Mouse (Mus musculus): ENCODE results near the gene Sgcg. TPM values are rescaled to one million over a fixed set of nuclear protein-coding genes. Genes with fewer than 3 reads are reported as not detected.
A peak's percentile ranks its signal among the peaks of the same experiment; 100 is the strongest.

Gene Sgcg
- polyA plus RNA-seq, 1 experiment from 2014 or later, result not detected

DNA sequence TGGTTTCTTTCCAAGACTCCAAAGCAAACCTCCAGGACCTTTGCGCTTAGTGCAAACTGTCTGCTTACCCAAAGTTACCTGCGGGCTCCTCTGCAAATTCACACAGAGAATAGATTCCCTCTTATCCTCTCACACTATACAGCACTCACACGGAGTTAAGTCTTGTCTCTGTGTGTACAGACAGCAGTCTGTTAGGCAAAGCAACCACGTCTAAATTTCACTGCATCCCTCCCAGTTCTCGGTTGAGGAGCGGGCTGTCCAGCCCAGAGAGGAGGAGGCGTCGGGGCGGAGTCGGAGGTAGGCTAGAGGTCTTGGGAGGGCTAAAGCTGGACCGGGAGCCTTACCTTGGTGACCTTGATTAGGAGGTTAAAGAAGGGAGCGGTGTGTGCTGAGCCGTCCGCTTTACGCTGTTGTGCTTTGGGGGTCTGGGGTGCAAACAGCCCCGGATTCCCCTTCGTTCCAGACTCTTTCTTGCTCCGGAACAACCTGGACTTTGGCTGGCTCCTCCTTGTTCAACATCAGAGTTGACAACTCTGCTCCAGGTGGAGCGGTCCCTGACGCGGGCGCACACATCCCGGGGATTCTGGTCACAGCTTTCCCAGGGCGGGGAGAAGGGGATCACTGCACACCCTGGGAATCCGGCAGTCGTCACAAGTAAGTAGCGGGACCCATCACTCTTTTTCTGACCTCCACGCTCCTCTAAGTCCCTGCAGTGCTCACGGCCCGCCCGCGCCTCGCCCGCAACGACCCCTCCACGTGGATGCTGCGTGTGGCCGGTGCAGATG is 16.3 kb upstream of the Sgcg start:
- Histone ChIP-seq H3K4me1 (replicated peaks) (peaks cover 14% of the 10 kb centered on the region), H3K36me3 (no peaks in the 10 kb centered on the region), H3K27me3 (peaks cover 33% of the 10 kb centered on the region), H3K9me3 (no peaks in the 10 kb centered on the region), H3K27ac (no peak overlapping the region), H3K4me3 (replicated peaks) (peak overlapping the region; percentile 25), H3K9ac (replicated peaks) (0 out of 2 replicates have a peak overlapping the region, but pooled peaks have one; percentile 28), H3K4me2 (replicated peaks) (peak overlapping the region; percentile 47)
- ATAC-seq, result no peak
- 9% methylated on average over 38 of the region's 38 CpGs for WGBS

- Histone ChIP-seq H3K4me1 (replicated peaks) (no peaks in the 10 kb centered on the region), H3K4me3 (replicated peaks) (no peak overlapping the region), H3K9ac (replicated peaks) (no peak overlapping the region), H3K4me2 (replicated peaks) (no peak overlapping the region), H3K27me3 (0 out of 2 replicates have a peak, but pooled peaks cover 6% of the 10 kb centered on the region), H3K27ac (no peak overlapping the region), H3K36me3 (no peaks in the 10 kb centered on the region), H3K9me3 (no peaks in the 10 kb centered on the region)
- 65% methylated on average over 5 of the region's 5 CpGs for WGBS
- ATAC-seq, result no peak
Observed at GRCm38 (mm10) chr14:61267908-61268475, 9.7 kb upstream of the Sgcg start.

DNA sequence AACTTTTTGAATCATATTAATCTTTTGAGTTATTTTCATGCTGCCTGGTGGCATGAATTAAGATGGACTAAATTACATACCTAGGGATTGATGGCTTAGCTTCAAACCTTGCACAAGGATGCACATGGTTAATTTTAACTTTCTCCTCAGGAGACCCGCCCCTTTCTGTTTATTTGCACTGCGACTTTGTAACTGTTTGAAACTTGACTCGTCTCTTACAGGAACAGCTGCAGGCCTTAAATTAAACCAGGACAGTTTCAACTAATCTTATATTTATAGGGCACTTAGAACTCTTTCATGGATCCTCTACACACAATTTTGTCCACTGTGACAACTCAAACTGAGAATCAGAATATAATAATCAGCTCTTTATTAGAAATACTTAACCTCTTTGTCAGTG is 794 bp upstream of the Sgcg start:
- Histone ChIP-seq H3K4me2 (replicated peaks) (no peak overlapping the region), H3K27ac (no peak overlapping the region), H3K4me3 (replicated peaks) (no peak overlapping the region), H3K4me1 (replicated peaks) (no peaks in the 10 kb centered on the region), H3K9me3 (no peaks in the 10 kb centered on the region), H3K36me3 (no peaks in the 10 kb centered on the region), H3K9ac (replicated peaks) (no peak overlapping the region), H3K27me3 (no peaks in the 10 kb centered on the region)
- no peak for ATAC-seq
- 83% methylated on average over 3 of the region's 3 CpGs for WGBS

- no peak overlapping the region for H3K9ac ChIP-seq (replicated peaks)
- no peak for ATAC-seq
- H3K4me2 ChIP-seq (replicated peaks), result no peak overlapping the region
- no peaks in the 10 kb centered on the region for H3K27me3 ChIP-seq
- no peaks in the 10 kb centered on the region for H3K36me3 ChIP-seq
- H3K4me3 ChIP-seq (replicated peaks), result no peak overlapping the region
- 0 out of 2 replicates have a peak, but pooled peaks cover 9% of the 10 kb centered on the region for H3K9me3 ChIP-seq
- no peak overlapping the region for H3K27ac ChIP-seq
- 90% methylated on average over 15 of the region's 15 CpGs for WGBS
- no peaks in the 10 kb centered on the region for H3K4me1 ChIP-seq (replicated peaks)
Observed at GRCm38 (mm10) chr14:61252596-61253388, 5.5 kb downstream of the Sgcg start.

DNA sequence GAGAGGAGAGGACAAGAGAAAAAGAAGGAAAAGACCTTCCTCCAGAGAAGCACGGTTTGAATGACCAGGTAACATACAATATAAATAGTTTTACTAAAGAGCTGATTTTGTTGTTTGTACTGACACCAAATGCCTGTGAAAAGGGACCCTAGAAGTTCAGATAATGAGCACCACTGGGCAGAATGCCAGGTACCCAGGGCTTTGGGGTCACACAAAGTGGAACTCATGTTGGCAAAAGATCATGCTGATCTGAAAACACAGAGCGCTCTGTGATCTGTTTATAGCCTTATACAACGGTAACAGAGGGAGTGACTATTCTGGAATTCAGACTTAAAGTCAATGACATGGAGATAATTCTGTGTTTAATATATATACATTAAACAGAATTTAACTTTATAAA is 11.8 kb downstream of the Sgcg start:
- H3K27ac ChIP-seq, result no peak overlapping the region
- ATAC-seq, result no peak
- H3K9ac ChIP-seq (replicated peaks), result no peak overlapping the region
- no peak overlapping the region for H3K4me3 ChIP-seq (replicated peaks)
- 88% methylated on average over 3 of the region's 3 CpGs for WGBS
- no peaks in the 10 kb centered on the region for H3K4me1 ChIP-seq (replicated peaks)
- peaks cover 14% of the 10 kb centered on the region; the same call in 1 of the 2 replicates for H3K9me3 ChIP-seq
- H3K36me3 ChIP-seq, result no peaks in the 10 kb centered on the region
- H3K27me3 ChIP-seq, result no peaks in the 10 kb centered on the region
- H3K4me2 ChIP-seq (replicated peaks), result no peak overlapping the region

DNA sequence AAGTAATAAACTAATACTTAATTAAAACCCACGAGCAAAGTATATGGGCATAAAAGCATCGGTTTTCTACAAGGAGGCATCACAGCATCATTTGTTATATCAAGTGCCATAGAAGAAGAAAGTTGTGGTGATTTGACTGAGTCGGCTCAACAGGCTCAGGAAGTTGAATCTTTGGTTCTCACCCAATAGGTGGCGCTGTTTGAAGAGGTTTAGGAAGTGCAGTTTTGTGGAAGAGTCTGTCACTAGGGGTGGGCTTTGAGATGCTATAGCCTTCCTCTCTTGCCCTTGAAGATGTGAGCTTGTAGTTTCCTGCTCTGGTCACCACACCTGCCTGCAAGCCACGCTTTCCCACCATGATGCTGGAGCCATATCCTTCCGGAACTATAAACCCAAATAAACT is 15.7 kb downstream of the Sgcg start:
- WGBS, result 40% methylated on average over 6 of the region's 6 CpGs
- no peak overlapping the region for H3K4me3 ChIP-seq (replicated peaks)

DNA sequence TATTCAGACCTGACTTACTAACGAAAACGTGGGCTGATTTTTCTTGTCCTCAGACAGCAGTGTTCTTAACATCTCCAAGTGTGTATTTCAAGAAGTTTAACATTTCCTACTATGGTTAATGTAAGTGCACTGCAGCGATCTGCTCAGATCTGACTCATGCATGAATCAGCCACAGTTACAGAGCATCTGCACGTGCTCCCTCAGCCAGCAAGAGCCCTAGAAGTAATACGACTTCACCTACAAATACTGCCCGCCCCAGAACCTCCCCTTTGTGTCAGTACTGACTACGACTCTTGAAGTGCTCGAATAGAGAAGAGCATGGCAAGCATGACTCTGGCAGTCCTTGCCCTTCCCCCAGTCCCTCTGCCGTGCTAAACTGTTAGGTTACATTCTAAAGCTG is 19.5 kb downstream of the Sgcg start:
- Histone ChIP-seq H3K36me3 (no peaks in the 10 kb centered on the region), H3K27me3 (no peaks in the 10 kb centered on the region), H3K9me3 (no peaks in the 10 kb centered on the region), H3K9ac (replicated peaks) (no peak overlapping the region), H3K4me2 (replicated peaks) (no peak overlapping the region), H3K4me3 (replicated peaks) (no peak overlapping the region), H3K4me1 (replicated peaks) (no peaks in the 10 kb centered on the region), H3K27ac (no peak overlapping the region)
- ATAC-seq, result no peak
- WGBS, result 73% methylated on average over 9 of the region's 9 CpGs

More for the DNA sequence above, 15.7 kb downstream of the Sgcg start:
- Histone ChIP-seq H3K4me1 (replicated peaks) (no peaks in the 10 kb centered on the region), H3K9me3 (peaks cover 3% of the 10 kb centered on the region; the same call in 1 of the 2 replicates), H3K36me3 (no peaks in the 10 kb centered on the region), H3K9ac (replicated peaks) (no peak overlapping the region), H3K4me2 (replicated peaks) (no peak overlapping the region), H3K27ac (no peak overlapping the region), H3K27me3 (no peaks in the 10 kb centered on the region)
- no peak for ATAC-seq

DNA sequence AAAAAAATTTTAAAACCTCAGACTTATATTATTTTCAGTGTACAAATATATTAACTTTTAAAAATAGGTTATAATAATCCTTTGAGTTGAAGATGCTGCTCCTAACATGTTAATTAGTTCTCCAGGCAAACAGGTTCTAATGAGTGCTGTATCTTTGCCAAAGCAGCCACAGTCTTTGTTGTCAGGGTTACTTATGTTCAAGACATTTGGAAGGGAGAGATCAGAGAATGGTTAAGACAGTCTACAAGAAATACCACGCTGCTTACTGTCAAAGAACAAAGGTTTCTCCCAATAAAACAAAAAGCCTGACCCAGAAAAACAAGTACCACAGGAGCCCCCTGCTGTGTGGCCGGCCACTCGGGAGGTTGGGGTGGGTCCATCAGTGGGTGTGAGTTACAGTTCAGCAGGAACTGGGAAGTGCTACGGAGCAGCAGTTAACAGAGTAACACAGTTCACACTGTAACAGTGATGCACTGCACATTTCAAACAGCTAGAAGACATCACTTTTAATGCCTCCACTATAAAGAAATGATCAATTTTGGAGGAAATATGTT is 21.1 kb downstream of the Sgcg start:
- Histone ChIP-seq H3K4me3 (replicated peaks) (no peak overlapping the region), H3K36me3 (no peaks in the 10 kb centered on the region), H3K27ac (no peak overlapping the region), H3K4me2 (replicated peaks) (no peak overlapping the region), H3K9me3 (no peaks in the 10 kb centered on the region), H3K27me3 (no peaks in the 10 kb centered on the region), H3K4me1 (replicated peaks) (no peaks in the 10 kb centered on the region), H3K9ac (replicated peaks) (no peak overlapping the region)
- ATAC-seq, result no peak
- 32% methylated on average over 4 of the region's 4 CpGs for WGBS

DNA sequence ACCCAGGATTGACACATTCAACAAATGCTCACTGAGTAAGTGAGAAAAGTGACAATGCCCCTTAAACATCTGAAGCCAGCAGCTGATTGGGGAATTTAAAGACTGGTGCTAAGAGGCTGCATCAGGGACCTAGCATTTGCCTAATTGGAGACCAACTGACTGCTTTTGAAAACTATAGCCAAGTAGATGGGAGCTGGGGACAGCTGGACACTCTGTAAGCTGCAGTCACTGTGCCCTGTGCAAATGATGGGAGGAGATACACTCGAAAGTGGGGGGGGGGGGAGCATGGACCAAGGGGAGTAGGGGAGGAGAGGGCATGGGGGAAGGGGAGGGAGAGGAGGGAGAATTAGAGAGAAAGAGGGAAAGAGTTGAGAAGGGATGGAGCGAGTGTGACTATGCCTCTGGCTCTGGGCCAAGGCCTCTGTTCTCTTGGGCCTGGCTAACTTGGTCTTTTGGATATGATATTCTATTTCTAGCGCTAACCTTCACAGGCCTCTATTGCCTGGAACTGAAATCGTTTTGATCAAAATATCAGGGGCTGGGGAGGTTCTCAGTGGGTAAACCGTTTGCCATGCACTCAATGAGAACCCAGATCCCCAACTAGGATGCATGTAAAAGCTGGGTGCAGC is 22.3 kb downstream of the Sgcg start:
- Histone ChIP-seq H3K9me3 (no peaks in the 10 kb centered on the region), H3K4me2 (replicated peaks) (no peak overlapping the region), H3K27ac (no peak overlapping the region), H3K9ac (replicated peaks) (no peak overlapping the region), H3K4me1 (replicated peaks) (no peaks in the 10 kb centered on the region), H3K4me3 (replicated peaks) (no peak overlapping the region), H3K36me3 (no peaks in the 10 kb centered on the region), H3K27me3 (no peaks in the 10 kb centered on the region)
- no peak for ATAC-seq
- WGBS, result 68% methylated on average over 5 of the region's 5 CpGs

- Histone ChIP-seq H3K4me3 (replicated peaks) (no peak overlapping the region), H3K27me3 (no peaks in the 10 kb centered on the region), H3K4me1 (replicated peaks) (no peaks in the 10 kb centered on the region), H3K36me3 (no peaks in the 10 kb centered on the region), H3K4me2 (replicated peaks) (no peak overlapping the region), H3K27ac (no peak overlapping the region), H3K9ac (replicated peaks) (no peak overlapping the region), H3K9me3 (no peaks in the 10 kb centered on the region)
- WGBS, result 90% methylated on average over 13 of the region's 13 CpGs
- ATAC-seq, result no peak
Observed at GRCm38 (mm10) chr14:61232016-61232568, 26.2 kb downstream of the Sgcg start.

DNA sequence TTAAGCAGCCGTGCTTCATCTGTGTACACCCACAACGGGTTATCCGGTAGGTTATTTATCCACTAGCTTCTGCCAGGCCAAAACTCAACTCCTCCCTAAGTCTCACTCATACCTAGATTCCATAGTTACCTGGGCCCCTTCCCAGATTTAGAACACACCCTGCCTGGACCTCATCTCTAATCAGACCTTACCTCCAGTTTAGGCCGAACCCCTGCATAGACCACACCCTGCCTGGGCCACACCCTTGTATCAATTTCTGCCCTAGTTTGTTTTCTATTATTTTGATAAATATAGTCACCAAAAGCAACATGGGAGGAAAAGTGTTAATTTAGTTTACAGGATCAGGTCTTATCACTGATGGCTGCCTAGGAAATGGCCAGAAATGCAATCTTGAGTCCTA is 28.1 kb downstream of the Sgcg start:
- no peak for ATAC-seq
- WGBS, result 94% methylated on average over 4 of the region's 4 CpGs
- Histone ChIP-seq H3K36me3 (no peaks in the 10 kb centered on the region), H3K4me2 (replicated peaks) (no peak overlapping the region), H3K4me1 (replicated peaks) (no peaks in the 10 kb centered on the region), H3K4me3 (replicated peaks) (no peak overlapping the region), H3K27me3 (no peaks in the 10 kb centered on the region), H3K9ac (replicated peaks) (no peak overlapping the region), H3K27ac (no peak overlapping the region), H3K9me3 (no peaks in the 10 kb centered on the region)
